Mouse (Mus musculus) lung, postnatal 0 days (tissue): Measurements from ENCODE around the gene Fasn. TPM values are rescaled to one million over a fixed set of nuclear protein-coding genes. Genes with fewer than 3 reads are reported as not detected.

Experiments
- ATAC-seq: fragments of 200-750 bp; cut with Nextera tagmentation; 2 replicates; pipeline ENCODE4 v1.8.0; 2017; ENCODE audit warnings: moderate library complexity
- DNase-seq: peaks from one replicate; pipeline ENCODE4 v3.0.0-alpha.2; 2016; ENCODE audit warnings: low spot score
- H3K27ac ChIP-seq: fragments of 300-500 bp; sonication (generic); 2 replicates; pipeline ENCODE4 v1.5.1; 2014; ENCODE audit warnings: antibody characterized with exemption, mild to moderate bottlenecking, low read length, mixed read lengths
- H3K27me3 ChIP-seq: fragments of 300-500 bp; sonication (generic); replicated peaks from 2 replicates; pipeline ENCODE4 v1.6.1; 2014; ENCODE audit warnings: low read length, mixed read lengths; ENCODE audit not compliant: insufficient read depth
- H3K36me3 ChIP-seq: fragments of 300-500 bp; sonication (generic); 2 replicates; pipeline ENCODE4 v1.6.1; 2014; ENCODE audit warnings: low read length, mixed read lengths; ENCODE audit not compliant: insufficient read depth
- H3K4me1 ChIP-seq: fragments of 300-500 bp; sonication (generic); 2 replicates; pipeline ENCODE4 v1.6.1; 2014; ENCODE audit warnings: antibody characterized with exemption, low read depth, low read length, mixed read lengths; ENCODE audit not compliant: insufficient read depth
- H3K4me2 ChIP-seq: fragments of 300-500 bp; sonication (generic); replicated peaks from 2 replicates; pipeline ENCODE4 v1.6.1; 2014; ENCODE audit warnings: low read depth, mild to moderate bottlenecking, low read length, moderate library complexity, mixed read lengths
- H3K4me3 ChIP-seq: fragments of 300-500 bp; sonication (generic); 2 replicates; pipeline ENCODE4 v1.5.1; 2014; ENCODE audit warnings: low read depth, low read length
- H3K9ac ChIP-seq: fragments of 300-500 bp; sonication (generic); replicated peaks from 2 replicates; pipeline ENCODE4 v1.6.1; 2014; ENCODE audit warnings: low read depth, mild to moderate bottlenecking
- H3K9me3 ChIP-seq: fragments of 300-500 bp; sonication (generic); 2 replicates; pipeline ENCODE4 v1.6.1; 2016; ENCODE audit warnings: low read length, mixed read lengths
- CTCF ChIP-seq: IDR thresholded peaks from 2 replicates; pipeline ENCODE4 v1.5.1; 2016; ENCODE audit warnings: antibody characterized with exemption, mild to moderate bottlenecking
- EP300 ChIP-seq: IDR thresholded peaks from 2 replicates; pipeline ENCODE4 v1.6.1; 2016; ENCODE audit warnings: antibody characterized with exemption, mild to moderate bottlenecking, control low read depth
- WGBS: fragments of 180-500 bp; shearing (Covaris S2); extraction: QIAGEN DNeasy Blood & Tissue Kit; methylation state at CpG from one replicate; pipeline ENCODE4 v1.1.7; 2014; 5-methylcytosine and 5-hydroxymethylcytosine counted together
- polyA plus RNA-seq: library from polyadenylated mRNA; unstranded; fragments of >200 nt; fragmentation: Nextera tagmentation; extraction: Ambion mirVana; gene quantifications from 2 replicates; pipeline ENCODE4 v1.2.1, GENCODE M21; 2015

The Fasn gene
- polyA plus RNA-seq, 1 experiment from 2014 or later, result 63.8 TPM

GRCm38 (mm10) chr11:120800061-120800904, 24.1 kb downstream of the Fasn start:
- peak overlapping the region; percentile 78 for H3K27ac ChIP-seq
- WGBS, result 4% methylated on average over 10 of the region's 10 CpGs
- H3K9me3 ChIP-seq, result no peaks in the 10 kb centered on the region
- H3K4me3 ChIP-seq, result no peak overlapping the region
- H3K4me2 ChIP-seq, result peak overlapping the region; percentile 9
- H3K9ac ChIP-seq, result no peak overlapping the region
- no peak for TF ChIP-seq EP300
- TF ChIP-seq CTCF, result peak; percentile 93
- no peaks in the 10 kb centered on the region for H3K27me3 ChIP-seq
- ATAC-seq (peak; percentile 88), DNase-seq (peak; percentile 95)
- H3K36me3 ChIP-seq, result no peaks in the 10 kb centered on the region
- H3K4me1 ChIP-seq, result peaks cover 7% of the 10 kb centered on the region

GRCm38 (mm10) chr11:120799316-120799890, 24.9 kb downstream of the Fasn start:
- Histone ChIP-seq H3K36me3 (no peaks in the 10 kb centered on the region), H3K4me1 (peaks cover 9% of the 10 kb centered on the region), H3K27me3 (no peaks in the 10 kb centered on the region), H3K9ac (no peak overlapping the region), H3K27ac (peak overlapping the region; percentile 78), H3K9me3 (no peaks in the 10 kb centered on the region), H3K4me3 (no peak overlapping the region), H3K4me2 (peak overlapping the region; percentile 9)
- ATAC-seq (no peak), DNase-seq (peak; percentile 61)
- TF ChIP-seq EP300, result no peak; the same call in 1 of the 2 replicates
- no peak for TF ChIP-seq CTCF
- WGBS, result 52% methylated on average over 6 of the region's 6 CpGs

- 0 out of 2 replicates have a peak, but pooled peaks cover 7% of the 10 kb centered on the region for H3K36me3 ChIP-seq
- H3K27ac ChIP-seq, result no peak overlapping the region
- H3K4me2 ChIP-seq, result no peak overlapping the region
- no peak overlapping the region for H3K9ac ChIP-seq
- WGBS, result 47% methylated on average over 3 of the region's 3 CpGs
- DNase-seq (peak; percentile 80), ATAC-seq (peak; percentile 8; the same call in 1 of the 2 replicates)
- H3K27me3 ChIP-seq, result no peaks in the 10 kb centered on the region
- peaks cover 9% of the 10 kb centered on the region for H3K4me1 ChIP-seq
- H3K4me3 ChIP-seq, result no peak overlapping the region
- peak; percentile 80 for TF ChIP-seq EP300
- TF ChIP-seq CTCF, result no peak
- no peaks in the 10 kb centered on the region for H3K9me3 ChIP-seq
Observed at GRCm38 (mm10) chr11:120798244-120798643, 26.1 kb downstream of the Fasn start.

DNA sequence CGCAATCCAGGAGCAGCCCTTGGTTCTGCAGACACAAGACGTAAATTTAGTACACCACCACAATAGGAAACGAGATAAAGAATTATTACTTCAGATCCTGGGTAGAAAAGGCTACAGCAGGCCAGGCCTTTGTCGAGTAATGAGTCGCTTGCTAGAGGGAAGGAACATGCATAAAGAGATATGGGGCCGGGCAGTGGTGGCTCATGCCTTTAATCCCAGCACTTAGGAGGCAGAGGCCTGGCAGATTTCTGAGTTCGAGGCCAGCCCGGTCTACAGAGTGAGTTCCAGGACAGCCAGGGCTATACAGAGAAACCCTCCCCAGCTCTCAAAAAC, 27.8 kb downstream of the Fasn start:
- no peak for DNase-seq
- 0 out of 2 replicates have a peak overlapping the region, but pooled peaks have one; percentile 96 for H3K9ac ChIP-seq
- ATAC-seq, result peak; percentile 2; the same call in 1 of the 2 replicates
- H3K27ac ChIP-seq, result peak overlapping the region; percentile 57; the same call in 1 of the 2 replicates
- 25% methylated on average over 8 of the region's 8 CpGs for WGBS
- peak overlapping the region; percentile 86 for H3K4me3 ChIP-seq
- no peaks in the 10 kb centered on the region for H3K9me3 ChIP-seq
- TF ChIP-seq EP300 (no peak), CTCF (no peak)
- no peaks in the 10 kb centered on the region for H3K27me3 ChIP-seq
- peak overlapping the region; percentile 42; the same call in 1 of the 2 replicates for H3K4me2 ChIP-seq
- H3K4me1 ChIP-seq, result peaks cover 9% of the 10 kb centered on the region
- H3K36me3 ChIP-seq, result peaks cover 21% of the 10 kb centered on the region; the same call in 1 of the 2 replicates

GRCm38 (mm10) chr11:120795756-120796613, 28.4 kb downstream of the Fasn start, which contains the start of gene Dus1l:
Gene Dus1l (minus strand): TSS chr11:120796403.
- TF ChIP-seq CTCF (no peak), EP300 (no peak; the same call in 1 of the 2 replicates)
- H3K27ac ChIP-seq, result peak within 1 kb of the TSS; percentile 66; the same call in 1 of the 2 replicates
- ATAC-seq, result peak; percentile 78
- peak within 1 kb of the TSS; percentile 96 for H3K9ac ChIP-seq
- H3K9me3 ChIP-seq, result no peaks in the 10 kb centered on the region
- peak within 1 kb of the TSS; percentile 97 for H3K4me2 ChIP-seq
- H3K4me3 ChIP-seq, result peak within 1 kb of the TSS; percentile 86
- H3K27me3 ChIP-seq, result no peaks in the 10 kb centered on the region
- peak; percentile 96 for DNase-seq
- under 1% methylated on average over 59 of the region's 59 CpGs for WGBS
- peaks cover 26% of the 10 kb centered on the region; the same call in 1 of the 2 replicates for H3K36me3 ChIP-seq
- peaks cover 9% of the 10 kb centered on the region for H3K4me1 ChIP-seq
